Comparison of ENCODE assay signal across 18 mouse cellular contexts in genomic region chr9:15619020-15619590, GRCm38 (mm10). TPM values are rescaled to one million over a fixed set of nuclear protein-coding genes. Genes with fewer than 3 reads are reported as not detected.
DNase-seq lines count a peak whose midpoint lies in the region; ATAC-seq lines count a peak whose summit lies in the region.
"Had no signal": no experiment of that assay in that cellular context is flagged by ENCODE, and none has a peak within 500 bp of the region (broad histone marks: within the 10 kb centered on the region; RNA-seq: fewer than 3 reads in every experiment).

No protein-coding gene starts in this region.

- H3K27me3 ChIP-seq in heart, embryonic 12.5 days (replicated peaks) = no peaks in the 10 kb centered on the region; the same call in none of the 2 replicates
- H3K27me3 ChIP-seq in neural tube, embryonic 14.5 days (ENCODE audit: control insufficient read depth, insufficient read depth, low read length) = no peaks in the 10 kb centered on the region

- DNase-seq in heart, adult 11 months = peak; percentile 68
- peak; percentile 18 for DNase-seq in retina, postnatal 1 day
- no peak for DNase-seq in retina, embryonic 14.5 days (ENCODE audit: low spot score)
- DNase-seq in spleen, adult 12 weeks (ENCODE audit: low spot score) = no peak
- DNase-seq in frontal cortex, adult 2 months (ENCODE audit: extremely low spot score in 1 of 2, low spot score in 1 of 2) = no peak
- DNase-seq: adrenal gland, adult 2 months; cerebellum, adult 18-20 months; gastrocnemius, postnatal 25 days; heart, postnatal 4 days; kidney, postnatal 10 days; layer of hippocampus, adult 9-11 months; lung, embryonic 14.5 days had no signal

- WGBS in heart, embryonic 12.5 days = 63% methylated on average over 10 of the region's 10 CpGs
- WGBS in neural tube, embryonic 14.5 days = 55% methylated on average over 10 of the region's 10 CpGs

- H3K4me2 ChIP-seq in heart, embryonic 12.5 days = no peak overlapping the region
- no peak overlapping the region for H3K4me2 ChIP-seq in neural tube, embryonic 14.5 days (ENCODE audit: low read depth, low read length)
- H3K4me2 ChIP-seq: heart, embryonic 13.5 days; liver, embryonic 11.5 days; lung, embryonic 14.5 days had no signal

- H3K36me3 ChIP-seq in heart, embryonic 12.5 days = no peaks in the 10 kb centered on the region
- H3K36me3 ChIP-seq in neural tube, embryonic 14.5 days (ENCODE audit: control insufficient read depth, insufficient read depth, low read length) = no peaks in the 10 kb centered on the region
- H3K36me3 ChIP-seq: heart, embryonic 13.5 days had no signal

- H3K27ac ChIP-seq in heart, embryonic 12.5 days (ENCODE audit: poor library complexity, severe bottlenecking) = no peak overlapping the region
- no peak overlapping the region for H3K27ac ChIP-seq in neural tube, embryonic 14.5 days (ENCODE audit: low read depth, low read length)
- H3K27ac ChIP-seq: heart, embryonic 13.5 days; macrophage had no signal

- no peak overlapping the region for H3K4me3 ChIP-seq in heart, embryonic 12.5 days
- H3K4me3 ChIP-seq in neural tube, embryonic 14.5 days (ENCODE audit: low read depth, low read length) = no peak overlapping the region
- H3K4me3 ChIP-seq: heart, embryonic 13.5 days had no signal

- no peak for ATAC-seq in heart, embryonic 12.5 days (ENCODE audit: insufficient number of reproducible peaks, low FRiP score)
- peak; percentile 35 for ATAC-seq in inflammation-experienced regulatory T-cells, adult 6 months
- ATAC-seq in neural tube, embryonic 14.5 days (ENCODE audit: low read depth) = peak; percentile 59

- H3K4me1 ChIP-seq in heart, embryonic 12.5 days (replicated peaks) = peaks cover 7% of the 10 kb centered on the region; the same call in 1 of the 2 replicates
- no peaks in the 10 kb centered on the region for H3K4me1 ChIP-seq in neural tube, embryonic 14.5 days (ENCODE audit: control insufficient read depth, insufficient read depth, low read length)

- H3K9ac ChIP-seq in heart, embryonic 12.5 days = no peak overlapping the region
- H3K9ac ChIP-seq in neural tube, embryonic 14.5 days (replicated peaks; ENCODE audit: low read depth, low read length) = no peak overlapping the region
- H3K9ac ChIP-seq: heart, embryonic 13.5 days; lung, embryonic 14.5 days had no signal

- no peaks in the 10 kb centered on the region for H3K9me3 ChIP-seq in heart, embryonic 12.5 days (replicated peaks)
- H3K9me3 ChIP-seq in neural tube, embryonic 14.5 days (ENCODE audit: control insufficient read depth, low read length) = no peaks in the 10 kb centered on the region
- H3K9me3 ChIP-seq: heart, embryonic 13.5 days had no signal

RNA-seq across cellular contexts. Expression of gene Deup1, which starts 8.6 kb away (rescaled TPM):
- polyA plus RNA-seq in heart, embryonic 12.5 days (2016; fragmentation: Nextera tagmentation; extraction: Ambion mirVana) = 0.09 TPM in 2 replicates
- under 1 TPM; 0.20 to 0.70 (median 0.70) TPM for polyA plus RNA-seq in inflammation-experienced regulatory T-cells, adult 6 months (2017; shearing (Covaris generic))
- 0.17 and 0.50 TPM in 2 replicates for polyA plus RNA-seq in neural tube, embryonic 14.5 days (2014; fragmentation: Nextera tagmentation; extraction: Ambion mirVana)
- polyA plus RNA-seq in frontal cortex, adult 2 months (2012; rRNA removed) = 0.08 and 0.11 TPM in 2 replicates
- polyA plus RNA-seq: adrenal gland, adult 2 months; macrophage had no signal

Comparison
In these comparisons a context has a peak if more than half of its experiments do, and no peak if none do; other contexts are left out.
1. DNase-seq: peak in heart, adult 11 months (single experiment) and retina, postnatal 1 day (single experiment); none in retina, embryonic 14.5 days (single experiment), spleen, adult 12 weeks (single experiment) and frontal cortex, adult 2 months (0 of 2).